13 mouse cellular contexts compared by ENCODE assay signal in genomic region chr5:113973790-113974189, GRCm38 (mm10). TPM values are rescaled to one million over a fixed set of nuclear protein-coding genes. Genes with fewer than 3 reads are reported as not detected.
A peak's percentile ranks its signal among the peaks of the same experiment; 100 is the strongest.
DNase-seq lines count a peak whose midpoint lies in the region; ATAC-seq lines count a peak whose summit lies in the region.
"Had no signal": no experiment of that assay in that cellular context is flagged by ENCODE, and none has a peak within 500 bp of the region (broad histone marks: within the 10 kb centered on the region; RNA-seq: fewer than 3 reads in every experiment).

No protein-coding gene starts in this region.

- no peak for DNase-seq in hindbrain, embryonic 11.5 days (ENCODE audit: low spot score)
- peak; percentile 61 for DNase-seq in MN1 (ENCODE audit: low spot score)
- no peak for DNase-seq in liver, embryonic 11.5 days (ENCODE audit: low spot score)
- DNase-seq in layer of hippocampus, adult 18-20 months (ENCODE audit: low spot score in 2 of 2) = no peak
- no peak for DNase-seq in layer of hippocampus, adult 11-12 months (ENCODE audit: low spot score)
- DNase-seq: adrenal gland, postnatal 14 days; layer of hippocampus, adult 9-11 months; thymus, postnatal 36 days had no signal

- H3K4me3 ChIP-seq in hindbrain, embryonic 11.5 days (ENCODE audit: low read depth, low read length) = no peak overlapping the region
- no peak overlapping the region for H3K4me3 ChIP-seq in hindbrain, embryonic 13.5 days
- H3K4me3 ChIP-seq in forebrain, embryonic 12.5 days (replicated peaks) = no peak overlapping the region
- H3K4me3 ChIP-seq in liver, embryonic 11.5 days (ENCODE audit: low read depth, low read length) = peak overlapping the region; percentile 46

- ATAC-seq in hindbrain, embryonic 11.5 days (ENCODE audit: low FRiP score) = no peak
- ATAC-seq in hindbrain, embryonic 13.5 days (ENCODE audit: low FRiP score) = no peak
- no peak for ATAC-seq in forebrain, embryonic 12.5 days (ENCODE audit: low FRiP score)
- ATAC-seq in liver, embryonic 11.5 days (replicated peaks; ENCODE audit: low FRiP score) = no peak
- ATAC-seq in inflammation-experienced regulatory T-cells, adult 6 months = no peak

- no peaks in the 10 kb centered on the region for H3K36me3 ChIP-seq in hindbrain, embryonic 11.5 days (ENCODE audit: control insufficient read depth, insufficient read depth, low read length)
- H3K36me3 ChIP-seq in hindbrain, embryonic 13.5 days = peaks cover 32% of the 10 kb centered on the region
- peaks cover 23% of the 10 kb centered on the region for H3K36me3 ChIP-seq in forebrain, embryonic 12.5 days (replicated peaks)
- peaks cover 12% of the 10 kb centered on the region for H3K36me3 ChIP-seq in liver, embryonic 11.5 days (ENCODE audit: control insufficient read depth, insufficient read depth, low read length)

- no peaks in the 10 kb centered on the region for H3K9me3 ChIP-seq in hindbrain, embryonic 11.5 days (ENCODE audit: control insufficient read depth, low read length)
- no peaks in the 10 kb centered on the region for H3K9me3 ChIP-seq in hindbrain, embryonic 13.5 days
- no peaks in the 10 kb centered on the region for H3K9me3 ChIP-seq in forebrain, embryonic 12.5 days
- no peaks in the 10 kb centered on the region for H3K9me3 ChIP-seq in liver, embryonic 11.5 days (ENCODE audit: control insufficient read depth, low read length)

- H3K4me2 ChIP-seq in hindbrain, embryonic 11.5 days (replicated peaks; ENCODE audit: low read depth, low read length) = no peak overlapping the region
- no peak overlapping the region for H3K4me2 ChIP-seq in hindbrain, embryonic 13.5 days
- H3K4me2 ChIP-seq in forebrain, embryonic 12.5 days = no peak overlapping the region
- peak overlapping the region; percentile 62 for H3K4me2 ChIP-seq in liver, embryonic 11.5 days

- H3K4me1 ChIP-seq in hindbrain, embryonic 11.5 days (replicated peaks; ENCODE audit: control insufficient read depth, insufficient read depth, low read length) = peaks cover 12% of the 10 kb centered on the region; the same call in 1 of the 2 replicates
- peaks cover 41% of the 10 kb centered on the region for H3K4me1 ChIP-seq in hindbrain, embryonic 13.5 days (replicated peaks)
- peaks cover 37% of the 10 kb centered on the region for H3K4me1 ChIP-seq in forebrain, embryonic 12.5 days
- H3K4me1 ChIP-seq in liver, embryonic 11.5 days (replicated peaks; ENCODE audit: control insufficient read depth, insufficient read depth, low read length) = peaks cover 59% of the 10 kb centered on the region

- 91% methylated on average over 8 of the region's 8 CpGs for WGBS in hindbrain, embryonic 11.5 days
- 91% methylated on average over 8 of the region's 8 CpGs for WGBS in hindbrain, embryonic 13.5 days
- WGBS in forebrain, embryonic 12.5 days = 95% methylated on average over 8 of the region's 8 CpGs
- 68% methylated on average over 8 of the region's 8 CpGs for WGBS in liver, embryonic 11.5 days

- no peaks in the 10 kb centered on the region for H3K27me3 ChIP-seq in hindbrain, embryonic 11.5 days (ENCODE audit: control insufficient read depth, insufficient read depth, low read length)
- no peaks in the 10 kb centered on the region for H3K27me3 ChIP-seq in hindbrain, embryonic 13.5 days
- H3K27me3 ChIP-seq in forebrain, embryonic 12.5 days = no peaks in the 10 kb centered on the region
- no peaks in the 10 kb centered on the region for H3K27me3 ChIP-seq in liver, embryonic 11.5 days (replicated peaks; ENCODE audit: control insufficient read depth, insufficient read depth, low read length)

- H3K27ac ChIP-seq in hindbrain, embryonic 11.5 days (ENCODE audit: low read depth, low read length) = peak overlapping the region; percentile 42; the same call in 1 of the 2 replicates
- H3K27ac ChIP-seq in hindbrain, embryonic 13.5 days = no peak overlapping the region
- peak overlapping the region; percentile 68 for H3K27ac ChIP-seq in forebrain, embryonic 12.5 days
- peak overlapping the region; percentile 98 for H3K27ac ChIP-seq in liver, embryonic 11.5 days (ENCODE audit: low read depth, low read length)

- H3K9ac ChIP-seq in hindbrain, embryonic 11.5 days (ENCODE audit: low read depth, low read length) = no peak overlapping the region
- H3K9ac ChIP-seq in hindbrain, embryonic 13.5 days = no peak overlapping the region
- H3K9ac ChIP-seq in forebrain, embryonic 12.5 days = no peak overlapping the region
- peak overlapping the region; percentile 76 for H3K9ac ChIP-seq in liver, embryonic 11.5 days (ENCODE audit: low read depth, low read length)

RNA-seq across cellular contexts. Expression of gene Ssh1, which starts 19.9 kb away (rescaled TPM):
- polyA plus RNA-seq in hindbrain, embryonic 11.5 days (2014; fragmentation: Nextera tagmentation; extraction: Ambion mirVana) = 27.9 and 30.3 TPM in 2 replicates
- polyA plus RNA-seq in hindbrain, embryonic 13.5 days (2015; fragmentation: Nextera tagmentation; extraction: Ambion mirVana) = 15.0 and 18.7 TPM in 2 replicates
- polyA plus RNA-seq in forebrain, embryonic 12.5 days (2016; fragmentation: Nextera tagmentation; extraction: Ambion mirVana) = 19.0 and 19.9 TPM in 2 replicates
- 16.2 and 17.8 TPM in 2 replicates for polyA plus RNA-seq in liver, embryonic 11.5 days (2014; fragmentation: Nextera tagmentation; extraction: Ambion mirVana)
- total RNA-seq in layer of hippocampus, adult 18-20 months (2021) = 10 to 100 TPM; 27.5 to 29.2 TPM
- 10 to 100 TPM; 15.5 to 18.0 (median 16.9) TPM for polyA plus RNA-seq in inflammation-experienced regulatory T-cells, adult 6 months (2017; shearing (Covaris generic))

RNA-seq across cellular contexts. Expression of gene Dao, which starts 29.7 kb away (rescaled TPM):
- polyA plus RNA-seq in hindbrain, embryonic 11.5 days (2014; fragmentation: Nextera tagmentation; extraction: Ambion mirVana) = not detected in 2 replicates
- polyA plus RNA-seq in hindbrain, embryonic 13.5 days (2015; fragmentation: Nextera tagmentation; extraction: Ambion mirVana) = not detected in 2 replicates
- polyA plus RNA-seq in forebrain, embryonic 12.5 days (2016; fragmentation: Nextera tagmentation; extraction: Ambion mirVana) = not detected in 2 replicates
- 0.23 TPM in 1 of 2 replicates, not detected in the other for polyA plus RNA-seq in liver, embryonic 11.5 days (2014; fragmentation: Nextera tagmentation; extraction: Ambion mirVana)
- total RNA-seq in layer of hippocampus, adult 18-20 months (2021) = not detected
- polyA plus RNA-seq in inflammation-experienced regulatory T-cells, adult 6 months (2017; shearing (Covaris generic)) = not detected
- total RNA-seq: adrenal gland, postnatal 14 days; common myeloid progenitor, adult 5-6 weeks; gastrocnemius, adult 18-20 months had no signal
